Mouse (Mus musculus): Measurements from ENCODE around the gene Sft2d1. TPM values are rescaled to one million over a fixed set of nuclear protein-coding genes. Genes with fewer than 3 reads are reported as not detected.

The Sft2d1 gene
- total RNA-seq, 2 experiments from 2014 or later = 63.8 to 65.7 TPM

- intact Hi-C loops (cut with DNase I) = no loop called here
- TF ChIP-seq CTCF (IDR thresholded peaks at IDR 0.05) = no peak
- Histone ChIP-seq H3K27ac (peak overlapping the region; percentile 98), H3K4me3 (peak overlapping the region; percentile 98)
- DNase-seq (ENCODE audit: extremely low spot score in 1 of 2, low spot score in 2 of 2) = peak; percentile 18 to 37
Measured at GRCm38 (mm10) chr17:8284254-8284661, 26.6 kb upstream of the Sft2d1 start.

DNA sequence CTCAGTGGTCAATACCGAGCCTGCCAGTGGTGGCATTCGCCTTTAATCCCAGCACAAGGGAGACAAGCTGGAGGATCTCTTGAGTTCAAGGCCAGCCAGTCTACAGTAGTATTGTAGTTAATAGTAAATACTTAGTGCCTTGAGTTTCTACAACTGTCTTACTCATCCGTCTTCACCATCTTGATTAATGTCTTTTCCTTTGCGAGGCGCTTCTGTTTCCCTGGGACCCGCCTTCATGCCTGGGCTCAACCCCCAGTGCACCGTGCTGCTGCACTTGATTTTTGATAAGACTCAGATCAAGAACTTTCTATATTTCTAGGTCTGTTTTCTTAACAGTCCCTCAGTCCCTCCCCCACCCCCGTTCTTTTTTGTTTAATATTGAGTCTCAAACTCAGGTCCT is 25.8 kb upstream of the Sft2d1 start:
- DNase-seq (ENCODE audit: extremely low spot score in 1 of 2, low spot score in 2 of 2) = no peak
- Histone ChIP-seq H3K4me3 (peak overlapping the region; percentile 98), H3K27ac (peak overlapping the region; percentile 98)
- TF ChIP-seq CTCF (IDR thresholded peaks at IDR 0.05) = no peak
- intact Hi-C loops (cut with DNase I) = no loop called here

DNA sequence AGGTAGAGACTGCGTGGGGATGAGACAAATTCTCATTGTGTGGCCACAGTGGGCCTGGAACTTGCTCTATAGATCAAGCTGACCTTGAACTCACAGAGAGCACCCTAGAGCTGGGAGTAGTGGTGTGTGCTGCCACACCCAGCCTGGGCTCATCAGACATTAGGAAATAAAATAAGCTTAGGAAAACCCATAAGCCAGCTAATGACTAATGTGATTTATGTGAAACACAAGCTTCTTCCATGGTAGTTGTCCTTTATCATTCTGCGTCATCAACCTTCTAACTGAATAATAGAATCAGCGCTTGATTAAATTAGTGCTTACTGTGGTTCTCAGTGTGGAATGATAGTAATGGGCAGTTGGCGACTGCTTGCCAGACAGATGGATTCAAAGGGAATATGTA is 23.9 kb upstream of the Sft2d1 start:
- intact Hi-C loops (cut with DNase I) = no loop called here
- TF ChIP-seq CTCF (IDR thresholded peaks at IDR 0.05) = no peak
- H3K4me3 ChIP-seq = no peak overlapping the region
- no peak for DNase-seq (ENCODE audit: extremely low spot score in 1 of 2, low spot score in 2 of 2)
- no peak overlapping the region for H3K27ac ChIP-seq

DNA sequence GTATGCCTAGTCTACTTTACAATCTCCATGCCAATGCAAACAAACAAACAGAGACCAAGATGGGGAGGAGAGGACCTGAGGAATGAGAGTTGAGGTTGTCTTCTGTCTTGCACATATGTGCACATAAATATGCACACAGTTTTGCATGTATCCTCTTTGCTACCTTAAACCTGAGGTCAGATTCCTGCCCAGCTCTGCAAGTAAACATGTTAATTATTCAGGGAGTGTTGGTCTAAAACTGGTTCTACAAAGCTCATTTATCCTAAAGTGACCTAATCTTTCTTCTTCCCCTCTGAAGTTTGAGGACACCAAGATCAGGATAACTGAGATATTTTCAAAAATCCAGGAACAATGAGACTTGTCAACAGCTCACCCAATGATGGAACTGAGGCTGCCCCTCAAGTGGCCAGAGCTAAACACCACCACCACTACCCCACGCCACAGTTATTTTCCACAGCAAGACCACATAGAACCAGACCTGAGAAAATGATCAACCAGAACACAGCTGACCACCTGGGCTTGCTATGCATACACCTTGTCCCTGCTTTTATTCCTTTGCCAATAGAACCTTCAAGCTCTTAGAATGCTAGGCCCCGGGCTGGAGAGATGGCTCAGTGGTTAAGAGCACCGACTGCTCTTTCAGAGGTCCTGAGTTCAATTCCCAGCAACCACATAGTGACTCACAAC is 20.8 kb upstream of the Sft2d1 start:
- Histone ChIP-seq H3K27ac (no peak overlapping the region), H3K4me3 (no peak overlapping the region)
- no peak for TF ChIP-seq CTCF (IDR thresholded peaks at IDR 0.05)
- intact Hi-C loops (cut with DNase I) = no loop called here
- DNase-seq (ENCODE audit: extremely low spot score in 1 of 2, low spot score in 2 of 2) = no peak

GRCm38 (mm10) chr17:8290736-8291135 is 20.2 kb upstream of the Sft2d1 start:
- intact Hi-C loops (cut with DNase I) = no loop called here
- no peak for DNase-seq (ENCODE audit: extremely low spot score in 1 of 2, low spot score in 2 of 2)
- Histone ChIP-seq H3K27ac (no peak overlapping the region), H3K4me3 (no peak overlapping the region)
- TF ChIP-seq CTCF (IDR thresholded peaks at IDR 0.05) = no peak

GRCm38 (mm10) chr17:8295825-8296224 is 15.1 kb upstream of the Sft2d1 start:
- no peak for DNase-seq (ENCODE audit: extremely low spot score in 1 of 2, low spot score in 2 of 2)
- no peak overlapping the region for H3K27ac ChIP-seq
- H3K4me3 ChIP-seq = no peak overlapping the region
- intact Hi-C loops (cut with DNase I) = no loop called here
- peak; percentile 37 for TF ChIP-seq CTCF (IDR thresholded peaks at IDR 0.05)

DNA sequence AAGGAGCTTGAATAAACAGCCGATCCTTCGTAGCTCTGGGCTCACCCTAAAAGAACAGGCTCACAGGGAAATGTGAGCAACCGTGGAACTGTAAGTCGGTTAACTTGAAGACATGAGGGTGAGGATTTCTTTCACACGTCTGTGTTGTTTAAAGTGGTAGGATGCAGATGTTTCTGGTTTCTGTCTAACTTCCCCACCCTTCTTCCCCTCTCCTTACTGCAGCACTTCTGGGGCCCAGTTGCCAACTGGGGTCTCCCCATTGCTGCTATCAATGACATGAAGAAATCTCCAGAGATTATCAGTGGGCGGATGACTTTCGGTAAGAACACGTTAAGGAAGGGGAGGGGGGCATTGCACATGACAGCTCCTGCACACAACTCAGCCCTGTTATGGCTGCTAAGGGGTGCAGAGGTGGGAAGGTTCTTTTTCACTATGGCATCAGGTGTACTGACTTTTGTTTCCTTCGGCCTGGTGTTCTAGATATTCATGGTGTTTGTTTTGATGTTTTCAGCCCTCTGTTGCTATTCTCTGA is 14.5 kb upstream of the Sft2d1 start:
- no peak overlapping the region for H3K27ac ChIP-seq
- H3K4me3 ChIP-seq = no peak overlapping the region
- TF ChIP-seq CTCF (IDR thresholded peaks at IDR 0.05) = no peak
- DNase-seq (ENCODE audit: extremely low spot score in 1 of 2, low spot score in 2 of 2) = no peak
- intact Hi-C loops (cut with DNase I) = no loop called here

DNA sequence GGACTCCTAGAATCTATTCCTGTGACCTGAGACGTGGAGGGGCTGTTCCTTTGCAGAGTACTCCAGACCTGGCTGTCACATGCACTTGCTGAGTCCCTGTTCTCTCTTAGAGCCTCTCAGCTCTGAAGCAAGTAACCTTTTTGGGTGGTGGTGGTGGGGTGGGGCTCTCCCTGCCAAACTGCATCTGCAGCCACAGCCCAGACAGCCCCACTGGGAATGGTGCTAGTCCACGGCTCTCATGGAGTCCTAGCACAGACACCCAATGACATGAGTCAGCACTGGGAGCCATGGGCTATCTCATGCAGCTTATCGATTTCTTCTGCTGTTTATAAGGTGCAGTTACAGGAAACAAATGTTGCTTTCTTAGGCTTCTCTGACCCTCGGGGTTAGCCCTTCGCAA is 13.2 kb upstream of the Sft2d1 start:
- no peak for TF ChIP-seq CTCF (IDR thresholded peaks at IDR 0.05)
- Histone ChIP-seq H3K27ac (no peak overlapping the region), H3K4me3 (no peak overlapping the region)
- intact Hi-C loops (cut with DNase I) = no loop called here
- DNase-seq (ENCODE audit: extremely low spot score in 1 of 2, low spot score in 2 of 2) = no peak

DNA sequence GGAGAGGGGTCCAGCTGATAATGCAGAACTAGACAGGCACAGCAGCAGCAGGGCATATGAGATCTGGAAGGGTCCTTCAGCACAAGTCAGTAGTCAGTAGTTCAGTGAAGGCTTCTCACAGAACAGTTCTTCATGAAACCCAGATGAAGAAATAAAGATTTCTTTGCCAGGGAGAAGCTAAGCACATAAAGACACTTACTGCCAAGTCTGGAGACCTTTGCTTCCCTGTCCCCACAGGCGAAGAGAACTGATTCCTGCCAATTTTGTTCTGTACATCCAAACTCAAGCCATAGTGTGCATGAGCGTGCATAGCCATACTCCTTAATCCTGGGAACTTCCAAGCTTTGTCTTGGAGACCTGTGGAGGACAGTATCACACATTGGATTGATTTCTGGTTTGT is 12.6 kb upstream of the Sft2d1 start:
- Histone ChIP-seq H3K27ac (0 out of 2 replicates have a peak overlapping the region, but pooled peaks have one; percentile 3), H3K4me3 (no peak overlapping the region)
- DNase-seq (ENCODE audit: extremely low spot score in 1 of 2, low spot score in 2 of 2) = no peak
- intact Hi-C loops (cut with DNase I) = no loop called here
- no peak for TF ChIP-seq CTCF (IDR thresholded peaks at IDR 0.05)

- H3K4me3 ChIP-seq = no peak overlapping the region
- intact Hi-C loops (cut with DNase I) = no loop called here
- H3K27ac ChIP-seq = peak overlapping the region; percentile 3; the same call in 1 of the 2 replicates
- TF ChIP-seq CTCF (IDR thresholded peaks at IDR 0.05) = no peak
- DNase-seq (ENCODE audit: extremely low spot score in 1 of 2, low spot score in 2 of 2) = no peak
Measured at GRCm38 (mm10) chr17:8299524-8299923, 11.4 kb upstream of the Sft2d1 start.

- intact Hi-C loops (cut with DNase I) = loop anchor here (2.0 to 5.0 kb wide), 2 partner anchors 37 to 104 kb away; no protein-coding TSS in a partner anchor
- peak; percentile 35; the same call in 1 of the 2 replicates for TF ChIP-seq CTCF (IDR thresholded peaks at IDR 0.05)
Measured at GRCm38 (mm10) chr17:8301515-8301914, 9.4 kb upstream of the Sft2d1 start.

GRCm38 (mm10) chr17:8302772-8303438 is 8.0 kb upstream of the Sft2d1 start:
- H3K4me3 ChIP-seq = no peak overlapping the region
- H3K27ac ChIP-seq = no peak overlapping the region
- intact Hi-C loops (cut with DNase I) = loop anchor here (5.0 kb wide), 1 partner anchor 106 kb away; no protein-coding TSS in a partner anchor
- no peak for DNase-seq (ENCODE audit: extremely low spot score in 1 of 2, low spot score in 2 of 2)
- no peak for TF ChIP-seq CTCF (IDR thresholded peaks at IDR 0.05)

More at GRCm38 (mm10) chr17:8301515-8301914, 9.4 kb upstream of the Sft2d1 start:
- DNase-seq (ENCODE audit: extremely low spot score in 1 of 2, low spot score in 2 of 2) = no peak
- no peak overlapping the region for H3K4me3 ChIP-seq
- no peak overlapping the region for H3K27ac ChIP-seq

Measured in left cerebral cortex, adult 2 months (tissue).